Mouse (Mus musculus): ENCODE measurements around the gene Ccl3. TPM values are rescaled to one million over a fixed set of nuclear protein-coding genes. Genes with fewer than 3 reads are reported as not detected.

The Ccl3 gene
- polyA plus RNA-seq, 1 experiment from 2014 or later: 2.3 TPM

GRCm38 (mm10) chr11:83606396-83606795 lies 42.8 kb downstream of the Ccl3 start:
- H3K36me3 ChIP-seq (ENCODE audit: control insufficient read depth, insufficient read depth, low read length): no peaks in the 10 kb centered on the region
- 64% methylated on average over 1 of the region's 1 CpGs for WGBS
- H3K27ac ChIP-seq (ENCODE audit: low read depth, low read length): no peak overlapping the region
- H3K27me3 ChIP-seq (ENCODE audit: control insufficient read depth, insufficient read depth, low read length): no peaks in the 10 kb centered on the region
- no peak overlapping the region for H3K4me2 ChIP-seq (ENCODE audit: low read depth, low read length)
- H3K9me3 ChIP-seq (ENCODE audit: control insufficient read depth, low read length): no peaks in the 10 kb centered on the region
- H3K9ac ChIP-seq (replicated peaks; ENCODE audit: low read depth, low read length): no peak overlapping the region
- H3K4me3 ChIP-seq (ENCODE audit: low read depth, low read length): no peak overlapping the region
- no peak for ATAC-seq (ENCODE audit: low read depth)
- no peaks in the 10 kb centered on the region for H3K4me1 ChIP-seq (ENCODE audit: control insufficient read depth, insufficient read depth, low read length)

- Histone ChIP-seq H3K4me2 (ENCODE audit: low read depth, low read length) (no peak overlapping the region), H3K27ac (ENCODE audit: low read depth, low read length) (no peak overlapping the region), H3K4me1 (ENCODE audit: control insufficient read depth, insufficient read depth, low read length) (no peaks in the 10 kb centered on the region), H3K9ac (replicated peaks; ENCODE audit: low read depth, low read length) (no peak overlapping the region), H3K36me3 (ENCODE audit: control insufficient read depth, insufficient read depth, low read length) (no peaks in the 10 kb centered on the region), H3K27me3 (ENCODE audit: control insufficient read depth, insufficient read depth, low read length) (no peaks in the 10 kb centered on the region), H3K4me3 (ENCODE audit: low read depth, low read length) (no peak overlapping the region), H3K9me3 (ENCODE audit: control insufficient read depth, low read length) (no peaks in the 10 kb centered on the region)
- 94% methylated on average over 3 of the region's 3 CpGs for WGBS
- no peak for ATAC-seq (ENCODE audit: low read depth)
These were observed 43.6 kb downstream of the Ccl3 start for GRCm38 (mm10) chr11:83605535-83605934.

GRCm38 (mm10) chr11:83604698-83605097 lies 44.5 kb downstream of the Ccl3 start:
- Histone ChIP-seq H3K4me3 (ENCODE audit: low read depth, low read length) (no peak overlapping the region), H3K27me3 (ENCODE audit: control insufficient read depth, insufficient read depth, low read length) (no peaks in the 10 kb centered on the region), H3K9ac (replicated peaks; ENCODE audit: low read depth, low read length) (no peak overlapping the region), H3K4me2 (ENCODE audit: low read depth, low read length) (no peak overlapping the region), H3K9me3 (ENCODE audit: control insufficient read depth, low read length) (no peaks in the 10 kb centered on the region), H3K27ac (ENCODE audit: low read depth, low read length) (no peak overlapping the region), H3K4me1 (ENCODE audit: control insufficient read depth, insufficient read depth, low read length) (no peaks in the 10 kb centered on the region), H3K36me3 (ENCODE audit: control insufficient read depth, insufficient read depth, low read length) (no peaks in the 10 kb centered on the region)
- 96% methylated on average over 4 of the region's 4 CpGs for WGBS
- ATAC-seq (ENCODE audit: low read depth): no peak

- no peak overlapping the region for H3K27ac ChIP-seq (ENCODE audit: low read depth, low read length)
- H3K9me3 ChIP-seq (ENCODE audit: control insufficient read depth, low read length): no peaks in the 10 kb centered on the region
- no peak overlapping the region for H3K9ac ChIP-seq (replicated peaks; ENCODE audit: low read depth, low read length)
- no peaks in the 10 kb centered on the region for H3K36me3 ChIP-seq (ENCODE audit: control insufficient read depth, insufficient read depth, low read length)
- H3K4me2 ChIP-seq (ENCODE audit: low read depth, low read length): no peak overlapping the region
- no peaks in the 10 kb centered on the region for H3K27me3 ChIP-seq (ENCODE audit: control insufficient read depth, insufficient read depth, low read length)
- no peak overlapping the region for H3K4me3 ChIP-seq (ENCODE audit: low read depth, low read length)
- 94% methylated on average over 3 of the region's 3 CpGs for WGBS
- no peak for ATAC-seq (ENCODE audit: low read depth)
- no peaks in the 10 kb centered on the region for H3K4me1 ChIP-seq (ENCODE audit: control insufficient read depth, insufficient read depth, low read length)
These were observed 45.8 kb downstream of the Ccl3 start for GRCm38 (mm10) chr11:83603399-83603798.

GRCm38 (mm10) chr11:83600576-83600975 lies 48.6 kb downstream of the Ccl3 start:
- Histone ChIP-seq H3K36me3 (ENCODE audit: control insufficient read depth, insufficient read depth, low read length) (no peaks in the 10 kb centered on the region), H3K9me3 (ENCODE audit: control insufficient read depth, low read length) (no peaks in the 10 kb centered on the region), H3K27me3 (ENCODE audit: control insufficient read depth, insufficient read depth, low read length) (no peaks in the 10 kb centered on the region), H3K4me3 (ENCODE audit: low read depth, low read length) (no peak overlapping the region), H3K9ac (replicated peaks; ENCODE audit: low read depth, low read length) (no peak overlapping the region), H3K4me2 (ENCODE audit: low read depth, low read length) (no peak overlapping the region), H3K4me1 (ENCODE audit: control insufficient read depth, insufficient read depth, low read length) (no peaks in the 10 kb centered on the region), H3K27ac (ENCODE audit: low read depth, low read length) (no peak overlapping the region)
- 95% methylated on average over 2 of the region's 2 CpGs for WGBS
- ATAC-seq (ENCODE audit: low read depth): no peak

GRCm38 (mm10) chr11:83598991-83599390 lies 50.2 kb downstream of the Ccl3 start:
- Histone ChIP-seq H3K4me3 (ENCODE audit: low read depth, low read length) (no peak overlapping the region), H3K9ac (replicated peaks; ENCODE audit: low read depth, low read length) (no peak overlapping the region), H3K4me2 (ENCODE audit: low read depth, low read length) (no peak overlapping the region), H3K36me3 (ENCODE audit: control insufficient read depth, insufficient read depth, low read length) (no peaks in the 10 kb centered on the region), H3K4me1 (ENCODE audit: control insufficient read depth, insufficient read depth, low read length) (no peaks in the 10 kb centered on the region), H3K27me3 (ENCODE audit: control insufficient read depth, insufficient read depth, low read length) (no peaks in the 10 kb centered on the region), H3K27ac (ENCODE audit: low read depth, low read length) (no peak overlapping the region), H3K9me3 (ENCODE audit: control insufficient read depth, low read length) (no peaks in the 10 kb centered on the region)
- no peak for ATAC-seq (ENCODE audit: low read depth)
- 92% methylated on average over 3 of the region's 3 CpGs for WGBS

- Histone ChIP-seq H3K36me3 (ENCODE audit: control insufficient read depth, insufficient read depth, low read length) (no peaks in the 10 kb centered on the region), H3K4me3 (ENCODE audit: low read depth, low read length) (no peak overlapping the region), H3K9me3 (ENCODE audit: control insufficient read depth, low read length) (no peaks in the 10 kb centered on the region), H3K4me1 (ENCODE audit: control insufficient read depth, insufficient read depth, low read length) (no peaks in the 10 kb centered on the region), H3K4me2 (ENCODE audit: low read depth, low read length) (no peak overlapping the region), H3K9ac (replicated peaks; ENCODE audit: low read depth, low read length) (no peak overlapping the region), H3K27me3 (ENCODE audit: control insufficient read depth, insufficient read depth, low read length) (no peaks in the 10 kb centered on the region), H3K27ac (ENCODE audit: low read depth, low read length) (no peak overlapping the region)
- no peak for ATAC-seq (ENCODE audit: low read depth)
- WGBS: 86% methylated on average over 3 of the region's 3 CpGs
These were observed 50.8 kb downstream of the Ccl3 start for GRCm38 (mm10) chr11:83598207-83598837.

Other genes starting within 250 kb of the Ccl3 start
- 21.3 and 24.0 TPM in 2 replicates for gene Rasl10b, start 240.2 kb downstream of the Ccl3 start, polyA plus RNA-seq (2014; fragmentation: Nextera tagmentation; extraction: Ambion mirVana)
- gene Gas2l2, start 219.9 kb downstream of the Ccl3 start, polyA plus RNA-seq (2014; fragmentation: Nextera tagmentation; extraction: Ambion mirVana): 0.17 and 0.70 TPM in 2 replicates
- gene 1700020L24Rik, start 211.7 kb downstream of the Ccl3 start, polyA plus RNA-seq (2014; fragmentation: Nextera tagmentation; extraction: Ambion mirVana): 0.62 and 0.76 TPM in 2 replicates
- 1.9 and 5.7 TPM in 2 replicates for gene Mmp28, start 186.3 kb downstream of the Ccl3 start, polyA plus RNA-seq (2014; fragmentation: Nextera tagmentation; extraction: Ambion mirVana)
- 9.5 and 20.4 TPM in 2 replicates for gene Taf15, start 176.3 kb downstream of the Ccl3 start, polyA plus RNA-seq (2014; fragmentation: Nextera tagmentation; extraction: Ambion mirVana)
- not detected in 2 replicates for gene Heatr9, start 127.2 kb downstream of the Ccl3 start, polyA plus RNA-seq (2014; fragmentation: Nextera tagmentation; extraction: Ambion mirVana)
- not detected in 2 replicates for gene Ccl5, start 118.8 kb downstream of the Ccl3 start, polyA plus RNA-seq (2014; fragmentation: Nextera tagmentation; extraction: Ambion mirVana)
- gene Ccl9, start 70.7 kb downstream of the Ccl3 start, polyA plus RNA-seq (2014; fragmentation: Nextera tagmentation; extraction: Ambion mirVana): 1.4 and 4.0 TPM in 2 replicates
- gene Ccl6, start 56.3 kb downstream of the Ccl3 start, polyA plus RNA-seq (2014; fragmentation: Nextera tagmentation; extraction: Ambion mirVana): 1.5 and 2.7 TPM in 2 replicates
- gene Rpl9-ps1, start 3.7 kb downstream of the Ccl3 start, polyA plus RNA-seq (2014; fragmentation: Nextera tagmentation; extraction: Ambion mirVana): not detected in 2 replicates
- gene Ccl4, start 13.2 kb upstream of the Ccl3 start, polyA plus RNA-seq (2014; fragmentation: Nextera tagmentation; extraction: Ambion mirVana): 0.58 and 0.67 TPM in 2 replicates
- gene Wfdc17, start 54.6 kb upstream of the Ccl3 start, polyA plus RNA-seq (2014; fragmentation: Nextera tagmentation; extraction: Ambion mirVana): 0.57 TPM in 1 of 2 replicates, not detected in the other
- not detected in 2 replicates for gene Wfdc18, start 59.7 kb upstream of the Ccl3 start, polyA plus RNA-seq (2014; fragmentation: Nextera tagmentation; extraction: Ambion mirVana)
- gene Wfdc21, start 97.6 kb upstream of the Ccl3 start, polyA plus RNA-seq (2014; fragmentation: Nextera tagmentation; extraction: Ambion mirVana): 0.98 TPM in 1 of 2 replicates, not detected in the other
- gene Heatr6, start 104.3 kb upstream of the Ccl3 start, polyA plus RNA-seq (2014; fragmentation: Nextera tagmentation; extraction: Ambion mirVana): 36.3 and 41.7 TPM in 2 replicates
- gene Hnf1b, start 200.7 kb upstream of the Ccl3 start, polyA plus RNA-seq (2014; fragmentation: Nextera tagmentation; extraction: Ambion mirVana): 0.63 and 0.75 TPM in 2 replicates